Mouse (Mus musculus): ENCODE data around the gene Tcaf3. TPM values are rescaled to one million over a fixed set of nuclear protein-coding genes. Genes with fewer than 3 reads are reported as not detected.

Gene Tcaf3
- polyA plus RNA-seq, 1 experiment from 2014 or later: 0.06 TPM

DNA sequence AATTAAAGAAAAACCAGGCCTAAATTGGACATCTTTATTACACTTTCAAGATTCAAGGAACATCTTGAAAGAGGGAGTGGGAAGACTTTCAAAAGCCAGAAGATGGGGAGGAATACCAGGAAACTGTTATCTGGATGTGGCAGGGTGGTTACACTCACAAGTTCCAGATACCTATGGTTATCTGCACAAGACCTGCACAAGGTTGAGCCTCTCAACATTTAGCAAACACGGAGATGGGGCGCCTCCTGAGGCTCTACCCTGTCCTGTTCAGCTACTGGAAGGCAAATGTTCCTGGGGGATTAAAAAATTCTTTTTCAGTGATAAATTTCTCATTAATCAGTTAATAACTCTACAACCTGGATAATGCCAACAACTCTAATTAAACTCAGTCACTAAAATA, 20.1 kb downstream of the Tcaf3 start:
- WGBS: 92% methylated on average over 2 of the region's 2 CpGs
- H3K36me3 ChIP-seq (ENCODE audit: poor library complexity, severe bottlenecking): no peaks in the 10 kb centered on the region
- H3K27me3 ChIP-seq: no peaks in the 10 kb centered on the region
- no peak overlapping the region for H3K27ac ChIP-seq
- no peak for ATAC-seq
- no peak overlapping the region for H3K4me3 ChIP-seq
- no peak overlapping the region for H3K4me2 ChIP-seq
- H3K9me3 ChIP-seq (replicated peaks): no peaks in the 10 kb centered on the region
- H3K4me1 ChIP-seq: no peaks in the 10 kb centered on the region
- no peak overlapping the region for H3K9ac ChIP-seq

DNA sequence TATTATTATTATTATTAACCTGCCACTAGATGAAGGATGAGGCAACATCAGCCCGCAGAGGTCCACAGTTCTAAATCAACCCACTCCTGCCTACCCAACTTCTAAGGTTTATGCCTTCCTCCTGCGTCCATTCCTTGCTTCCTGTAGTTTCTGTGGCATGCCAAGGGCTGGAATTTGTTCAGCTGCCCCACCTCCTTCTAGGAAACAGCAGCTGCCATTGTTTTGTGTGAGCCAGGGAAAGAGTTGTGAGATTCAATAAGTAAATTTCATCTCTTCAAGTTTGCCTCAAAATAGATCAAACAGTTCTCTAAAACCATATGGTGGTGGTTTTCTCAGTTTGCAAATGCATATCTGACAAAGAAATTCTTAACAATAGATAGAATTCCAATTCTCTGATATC, 29.3 kb downstream of the Tcaf3 start:
- Histone ChIP-seq H3K27me3 (no peaks in the 10 kb centered on the region), H3K4me2 (no peak overlapping the region), H3K27ac (no peak overlapping the region), H3K4me1 (no peaks in the 10 kb centered on the region), H3K9me3 (replicated peaks) (no peaks in the 10 kb centered on the region), H3K4me3 (no peak overlapping the region), H3K36me3 (ENCODE audit: poor library complexity, severe bottlenecking) (no peaks in the 10 kb centered on the region), H3K9ac (no peak overlapping the region)
- 78% methylated on average over 2 of the region's 2 CpGs for WGBS
- ATAC-seq: no peak

DNA sequence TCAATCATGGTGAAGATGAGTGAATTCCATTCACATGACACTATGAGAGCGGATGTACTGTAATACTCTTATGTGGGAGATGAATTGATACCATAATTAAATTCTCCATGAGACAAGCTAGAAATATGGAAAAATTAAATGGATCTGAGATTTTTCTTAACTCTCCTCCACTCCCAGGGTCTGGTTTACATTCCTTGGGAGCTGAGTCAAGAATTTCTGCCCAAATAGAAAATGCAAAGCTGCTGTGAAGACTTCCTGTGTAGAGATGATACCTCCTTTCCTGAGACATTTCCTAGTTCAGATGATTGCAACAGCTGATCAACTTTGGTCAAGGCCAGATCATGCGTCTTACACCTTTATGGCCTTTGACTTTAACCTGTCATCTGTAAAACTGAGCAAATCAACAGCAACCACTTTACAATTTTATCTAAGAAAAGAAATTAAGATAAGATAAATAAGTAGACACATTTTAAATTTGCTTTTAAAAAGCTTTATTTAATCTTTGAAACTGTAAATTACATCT, 31.4 kb downstream of the Tcaf3 start:
- Histone ChIP-seq H3K36me3 (ENCODE audit: poor library complexity, severe bottlenecking) (no peaks in the 10 kb centered on the region), H3K4me2 (no peak overlapping the region), H3K27me3 (no peaks in the 10 kb centered on the region), H3K4me1 (no peaks in the 10 kb centered on the region), H3K4me3 (no peak overlapping the region), H3K9ac (no peak overlapping the region), H3K27ac (no peak overlapping the region), H3K9me3 (replicated peaks) (no peaks in the 10 kb centered on the region)
- WGBS: 92% methylated on average over 2 of the region's 2 CpGs
- ATAC-seq: no peak

- Histone ChIP-seq H3K36me3 (ENCODE audit: poor library complexity, severe bottlenecking) (no peaks in the 10 kb centered on the region), H3K9ac (no peak overlapping the region), H3K4me1 (no peaks in the 10 kb centered on the region), H3K27ac (no peak overlapping the region), H3K27me3 (no peaks in the 10 kb centered on the region), H3K4me3 (no peak overlapping the region), H3K9me3 (replicated peaks) (no peaks in the 10 kb centered on the region), H3K4me2 (no peak overlapping the region)
- no peak for ATAC-seq
- 71% methylated on average over 2 of the region's 2 CpGs for WGBS
These were observed 35.2 kb downstream of the Tcaf3 start for GRCm38 (mm10) chr6:42562280-42562679.

- no peak overlapping the region for H3K4me2 ChIP-seq
- no peaks in the 10 kb centered on the region for H3K36me3 ChIP-seq (ENCODE audit: poor library complexity, severe bottlenecking)
- no peak overlapping the region for H3K9ac ChIP-seq
- no peak for ATAC-seq
- H3K9me3 ChIP-seq (replicated peaks): no peaks in the 10 kb centered on the region
- no peak overlapping the region for H3K4me3 ChIP-seq
- 82% methylated on average over 5 of the region's 5 CpGs for WGBS
- no peaks in the 10 kb centered on the region for H3K27me3 ChIP-seq
- H3K4me1 ChIP-seq: no peaks in the 10 kb centered on the region
- no peak overlapping the region for H3K27ac ChIP-seq
These were observed 36.6 kb downstream of the Tcaf3 start for GRCm38 (mm10) chr6:42560885-42561284.

DNA sequence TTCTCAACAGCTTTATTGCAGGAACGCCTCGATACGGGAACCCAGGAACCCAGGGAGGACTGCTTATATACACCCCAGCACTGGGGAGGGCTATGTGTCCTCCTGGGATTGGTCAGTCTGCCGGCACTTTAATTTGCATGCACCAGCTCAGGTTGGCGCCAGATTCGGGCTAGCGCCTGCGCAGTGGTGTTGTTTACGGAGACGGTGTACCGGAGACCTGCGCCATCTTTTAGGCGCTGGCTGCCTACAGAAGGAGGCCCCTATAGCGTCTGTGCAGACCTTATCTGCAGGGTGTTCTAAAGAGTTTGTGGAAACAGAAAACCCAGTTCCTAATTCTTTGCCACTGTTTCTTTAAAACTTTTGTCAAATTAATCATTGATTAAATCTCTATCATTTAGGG, 38.9 kb downstream of the Tcaf3 start:
- H3K27me3 ChIP-seq: no peaks in the 10 kb centered on the region
- no peak overlapping the region for H3K4me2 ChIP-seq
- no peak for ATAC-seq
- no peaks in the 10 kb centered on the region for H3K4me1 ChIP-seq
- no peaks in the 10 kb centered on the region for H3K9me3 ChIP-seq (replicated peaks)
- H3K36me3 ChIP-seq (ENCODE audit: poor library complexity, severe bottlenecking): no peaks in the 10 kb centered on the region
- no peak overlapping the region for H3K27ac ChIP-seq
- no peak overlapping the region for H3K9ac ChIP-seq
- H3K4me3 ChIP-seq: no peak overlapping the region
- 97% methylated on average over 14 of the region's 14 CpGs for WGBS

DNA sequence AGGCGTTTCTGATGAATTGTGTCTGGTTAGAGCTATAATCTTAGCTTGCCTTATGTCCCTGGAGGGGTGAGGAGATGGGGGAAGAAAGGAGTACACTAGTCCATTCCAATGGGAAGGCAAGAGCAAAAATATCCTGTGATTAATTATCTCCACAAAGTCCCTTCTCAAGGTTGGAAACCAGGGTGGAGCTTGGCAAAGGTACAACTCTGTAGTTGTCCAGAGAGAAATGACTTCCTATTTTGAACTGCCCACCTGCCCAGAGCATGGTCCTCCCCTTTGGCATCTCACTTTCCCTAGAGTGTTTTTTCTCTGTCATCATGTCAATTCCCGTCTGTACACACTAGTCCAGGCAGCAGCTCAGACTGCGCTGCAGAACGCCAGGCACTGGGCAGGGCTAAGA, 50.0 kb downstream of the Tcaf3 start, which contains the start of gene Olfr455:
TSS of gene Olfr455 (minus strand) at position 127 of the 400 bp plus-strand sequence.
- H3K27me3 ChIP-seq: no peaks in the 10 kb centered on the region

GRCm38 (mm10) chr6:42546180-42546579, 51.3 kb downstream of the Tcaf3 start:
- H3K27ac ChIP-seq: no peak overlapping the region

More for the DNA sequence above, 50.0 kb downstream of the Tcaf3 start, which contains the start of gene Olfr455:
- 82% methylated on average over 4 of the region's 4 CpGs for WGBS
- Histone ChIP-seq H3K27ac (no peak within 1 kb of the TSS), H3K36me3 (ENCODE audit: poor library complexity, severe bottlenecking) (no peaks in the 10 kb centered on the region), H3K9me3 (replicated peaks) (no peaks in the 10 kb centered on the region), H3K9ac (no peak within 1 kb of the TSS), H3K4me3 (no peak within 1 kb of the TSS), H3K4me2 (no peak within 1 kb of the TSS), H3K4me1 (no peaks in the 10 kb centered on the region)
- no peak for ATAC-seq

GRCm38 (mm10) chr6:42545451-42545885, 52.0 kb downstream of the Tcaf3 start:
- ATAC-seq: 0 out of 2 replicates have a peak, but pooled peaks have one; percentile 45
- H3K36me3 ChIP-seq (ENCODE audit: poor library complexity, severe bottlenecking): no peaks in the 10 kb centered on the region

More at GRCm38 (mm10) chr6:42546180-42546579, 51.3 kb downstream of the Tcaf3 start:
- H3K4me3 ChIP-seq: no peak overlapping the region
- no peaks in the 10 kb centered on the region for H3K27me3 ChIP-seq
- H3K9me3 ChIP-seq (replicated peaks): no peaks in the 10 kb centered on the region
- ATAC-seq: no peak
- no peaks in the 10 kb centered on the region for H3K4me1 ChIP-seq
- no peaks in the 10 kb centered on the region for H3K36me3 ChIP-seq (ENCODE audit: poor library complexity, severe bottlenecking)
- no peak overlapping the region for H3K9ac ChIP-seq
- no peak overlapping the region for H3K4me2 ChIP-seq
- WGBS: 92% methylated on average over 2 of the region's 2 CpGs

GRCm38 (mm10) chr6:42544846-42545245, 52.6 kb downstream of the Tcaf3 start:
- H3K4me2 ChIP-seq: no peak overlapping the region
- 53% methylated on average over 1 of the region's 1 CpGs for WGBS
- no peaks in the 10 kb centered on the region for H3K4me1 ChIP-seq
- no peak for ATAC-seq
- no peaks in the 10 kb centered on the region for H3K9me3 ChIP-seq (replicated peaks)
- no peak overlapping the region for H3K9ac ChIP-seq
- H3K27ac ChIP-seq: no peak overlapping the region
- H3K27me3 ChIP-seq: no peaks in the 10 kb centered on the region
- H3K36me3 ChIP-seq (ENCODE audit: poor library complexity, severe bottlenecking): no peaks in the 10 kb centered on the region
- H3K4me3 ChIP-seq: no peak overlapping the region

More at GRCm38 (mm10) chr6:42545451-42545885, 52.0 kb downstream of the Tcaf3 start:
- Histone ChIP-seq H3K27ac (no peak overlapping the region), H3K4me1 (no peaks in the 10 kb centered on the region), H3K9ac (no peak overlapping the region), H3K4me3 (no peak overlapping the region), H3K4me2 (no peak overlapping the region), H3K27me3 (no peaks in the 10 kb centered on the region), H3K9me3 (replicated peaks) (no peaks in the 10 kb centered on the region)
- WGBS: 46% methylated on average over 2 of the region's 2 CpGs

- WGBS: 75% methylated on average over 4 of the region's 4 CpGs
- no peak for ATAC-seq
- no peaks in the 10 kb centered on the region for H3K9me3 ChIP-seq (replicated peaks)
These were observed 55.2 kb downstream of the Tcaf3 start for GRCm38 (mm10) chr6:42542036-42543031.

DNA sequence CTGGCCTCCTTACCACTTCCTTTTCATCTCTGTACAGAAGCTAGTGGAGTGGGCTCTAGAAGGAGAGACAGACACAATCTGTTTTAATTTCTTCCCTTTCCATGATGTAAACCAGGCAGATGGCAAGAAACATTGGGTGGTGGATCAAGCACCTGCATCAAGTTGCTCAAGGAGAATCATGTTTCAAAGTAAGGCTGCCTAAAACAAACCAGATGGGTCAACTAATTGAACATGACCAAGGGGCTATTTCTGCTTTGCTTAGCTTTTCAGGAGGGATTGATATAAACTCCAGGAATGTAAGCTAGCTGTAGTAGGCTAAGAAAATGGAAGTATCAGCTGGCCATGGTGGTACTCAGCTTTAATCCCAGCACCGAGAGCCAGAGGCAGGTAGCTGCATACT, 56.8 kb downstream of the Tcaf3 start:
- H3K27ac ChIP-seq: no peak overlapping the region
- no peaks in the 10 kb centered on the region for H3K27me3 ChIP-seq
- H3K9me3 ChIP-seq (replicated peaks): no peaks in the 10 kb centered on the region
- ATAC-seq: no peak
- H3K9ac ChIP-seq: no peak overlapping the region
- no peaks in the 10 kb centered on the region for H3K4me1 ChIP-seq
- WGBS: 86% methylated on average over 1 of the region's 1 CpGs
- H3K36me3 ChIP-seq (ENCODE audit: poor library complexity, severe bottlenecking): no peaks in the 10 kb centered on the region
- no peak overlapping the region for H3K4me3 ChIP-seq
- H3K4me2 ChIP-seq: no peak overlapping the region

More at GRCm38 (mm10) chr6:42542036-42543031, 55.2 kb downstream of the Tcaf3 start:
- no peak overlapping the region for H3K4me3 ChIP-seq
- H3K36me3 ChIP-seq (ENCODE audit: poor library complexity, severe bottlenecking): no peaks in the 10 kb centered on the region
- no peaks in the 10 kb centered on the region for H3K4me1 ChIP-seq
- H3K27me3 ChIP-seq: no peaks in the 10 kb centered on the region
- H3K9ac ChIP-seq: no peak overlapping the region
- no peak overlapping the region for H3K27ac ChIP-seq
- no peak overlapping the region for H3K4me2 ChIP-seq

All from forebrain, embryonic 13.5 days (tissue).